Mouse (Mus musculus): Measurements from ENCODE around the gene Erp44.

Erp44 gene

GRCm38 (mm10) chr4:48279498-48280134 lies at the start of gene Erp44, which contains the start of gene Invs:
TSS of gene Erp44 (minus strand) at chr4:48279558.
TSS of gene Invs (plus strand) at chr4:48279760.
- peak; percentile 99 for DNase-seq (ENCODE audit: low read depth, low spot score)

DNA sequence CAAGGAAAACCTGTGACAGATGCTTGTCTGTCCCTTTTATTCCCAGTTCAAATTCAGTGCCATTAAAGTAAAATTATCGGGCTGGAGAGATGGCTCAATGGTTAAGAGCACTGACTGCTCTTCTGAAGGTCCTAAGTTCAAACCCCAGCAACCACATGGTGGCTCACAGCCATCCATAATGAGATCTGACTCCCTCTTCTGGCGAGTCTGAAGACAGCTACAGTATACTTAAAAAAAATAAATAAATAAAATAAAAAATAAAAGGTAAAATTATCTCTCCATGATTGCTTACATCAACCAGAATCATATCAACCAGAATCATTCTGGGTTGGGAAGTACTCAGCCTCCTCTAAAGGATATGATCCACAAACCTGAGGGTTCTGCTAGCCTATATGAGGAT lies 48.7 kb upstream of the Erp44 start:
- DNase-seq (ENCODE audit: low read depth, low spot score) = no peak

GRCm38 (mm10) chr4:48327192-48327591 lies 47.8 kb upstream of the Erp44 start:
- DNase-seq (ENCODE audit: low read depth, low spot score) = peak; percentile 36

DNA sequence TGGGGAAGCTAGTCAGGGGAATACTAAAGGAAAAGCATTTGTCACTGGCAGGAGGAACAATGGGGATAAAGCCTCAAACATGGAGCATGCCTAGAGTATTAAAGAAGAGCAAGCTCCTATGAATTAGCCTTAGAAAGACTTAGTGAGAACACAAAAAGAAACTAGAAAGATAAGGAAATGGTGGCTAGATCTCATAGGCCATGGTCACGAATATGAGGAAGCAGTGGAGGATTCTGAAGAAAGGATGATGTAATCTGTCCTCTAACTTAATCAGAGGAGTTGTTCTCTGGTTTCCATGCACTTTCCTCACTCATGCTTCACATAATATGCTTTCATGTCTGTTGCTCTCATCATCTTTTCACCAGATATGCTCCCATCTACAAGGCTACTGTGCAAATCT lies 42.7 kb upstream of the Erp44 start:
- DNase-seq (ENCODE audit: low read depth, low spot score) = no peak

GRCm38 (mm10) chr4:48321276-48321675 lies 41.9 kb upstream of the Erp44 start:
- no peak for DNase-seq (ENCODE audit: low read depth, low spot score)

- DNase-seq (ENCODE audit: low read depth, low spot score) = no peak
Observed at GRCm38 (mm10) chr4:48316036-48316435, 36.7 kb upstream of the Erp44 start.

GRCm38 (mm10) chr4:48314814-48315213 lies 35.5 kb upstream of the Erp44 start:
- no peak for DNase-seq (ENCODE audit: low read depth, low spot score)

DNA sequence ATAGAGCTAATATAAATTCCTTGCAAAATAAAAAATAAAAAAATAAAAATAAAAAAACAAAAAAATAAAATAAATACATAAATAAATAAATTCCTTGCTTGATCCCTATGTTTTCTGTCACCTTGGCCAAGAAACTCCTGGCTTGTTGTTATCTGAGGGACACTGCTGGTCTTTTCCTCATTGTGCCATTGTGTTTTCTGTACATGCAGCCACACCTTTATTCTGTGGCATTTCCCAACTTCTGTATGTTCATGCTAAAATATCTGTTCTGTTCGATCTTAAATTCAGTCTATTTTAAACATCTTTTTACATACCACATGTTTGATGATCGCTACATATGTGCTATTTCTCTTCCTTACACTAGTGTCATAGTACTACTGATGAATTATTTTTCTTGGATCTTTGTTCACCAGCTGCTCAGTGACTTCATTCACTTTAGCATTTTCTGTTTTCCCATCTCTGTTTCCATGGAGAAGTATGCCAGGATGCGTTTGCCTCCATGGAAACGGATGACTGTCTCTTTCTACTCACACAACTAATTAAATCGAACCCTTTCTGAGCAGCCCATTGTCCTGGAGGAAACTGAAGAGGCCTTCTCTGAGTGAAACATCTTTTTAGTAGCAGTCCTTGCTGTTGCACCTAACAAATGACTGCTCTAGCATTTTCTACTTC lies 7.9 kb upstream of the Erp44 start:
- DNase-seq (ENCODE audit: low read depth, low spot score) = peak; percentile 48

- DNase-seq (ENCODE audit: low read depth, low spot score) = no peak
Observed at GRCm38 (mm10) chr4:48281121-48281520, 1.8 kb upstream of the Erp44 start.

GRCm38 (mm10) chr4:48278757-48279497 lies 431 bp downstream of the Erp44 start:
- no peak for DNase-seq (ENCODE audit: low read depth, low spot score)

- no peak for DNase-seq (ENCODE audit: low read depth, low spot score)
Observed at GRCm38 (mm10) chr4:48277011-48277410, 2.3 kb downstream of the Erp44 start.

- no peak for DNase-seq (ENCODE audit: low read depth, low spot score)
Observed at GRCm38 (mm10) chr4:48275736-48276135, 3.6 kb downstream of the Erp44 start.

DNA sequence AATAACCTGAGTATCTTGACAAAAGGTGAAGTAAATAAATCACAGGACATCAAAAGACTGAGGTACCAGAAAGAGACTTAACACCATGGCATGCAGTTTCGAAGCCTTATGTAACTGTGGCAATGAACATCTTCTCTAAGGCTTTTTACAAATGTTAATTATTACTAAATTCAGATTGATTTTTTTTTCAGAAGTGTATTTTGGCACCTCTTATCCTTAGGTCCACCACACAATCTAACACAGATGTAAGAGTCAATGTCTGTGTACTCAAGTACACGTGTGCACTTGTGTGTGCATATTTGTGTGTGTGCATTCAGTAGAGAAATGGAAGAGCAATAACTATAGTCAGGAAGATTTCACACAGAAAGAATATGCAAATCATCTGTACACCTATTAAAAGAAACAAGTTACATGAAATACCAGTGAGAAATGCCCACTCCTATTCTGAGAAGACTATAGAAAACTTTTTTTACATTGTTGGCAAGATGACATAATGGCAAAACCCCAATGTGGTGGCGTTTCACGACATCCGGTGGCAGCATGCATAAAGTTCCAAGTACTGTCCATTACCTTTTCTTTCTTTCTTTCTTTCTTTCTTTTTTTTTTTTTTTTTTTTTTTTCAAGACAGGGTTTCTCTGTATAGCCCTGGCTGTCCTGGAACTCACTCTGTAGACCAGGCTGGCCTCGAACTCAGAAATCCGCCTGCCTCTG lies 6.1 kb downstream of the Erp44 start:
- no peak for DNase-seq (ENCODE audit: low read depth, low spot score)

DNA sequence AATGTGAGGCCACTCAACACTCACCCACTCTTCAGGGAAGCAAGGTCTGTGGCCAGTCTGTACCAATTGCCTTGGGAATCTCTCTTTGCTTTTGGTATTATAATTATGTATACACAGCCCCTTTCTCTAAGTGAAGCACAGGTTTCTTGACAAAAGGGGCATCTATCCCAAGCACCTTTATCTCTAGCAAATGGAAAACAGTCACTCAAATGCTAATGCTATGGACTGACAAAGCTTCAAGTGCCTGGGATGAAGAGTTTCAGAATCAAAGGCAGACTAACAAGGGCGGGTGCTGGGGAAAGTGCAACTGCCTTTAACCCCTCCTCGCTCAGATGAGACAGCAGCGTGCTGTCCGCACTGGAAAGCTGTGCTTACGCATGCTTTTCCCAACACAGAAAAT lies 7.5 kb downstream of the Erp44 start:
- DNase-seq (ENCODE audit: low read depth, low spot score) = no peak

DNA sequence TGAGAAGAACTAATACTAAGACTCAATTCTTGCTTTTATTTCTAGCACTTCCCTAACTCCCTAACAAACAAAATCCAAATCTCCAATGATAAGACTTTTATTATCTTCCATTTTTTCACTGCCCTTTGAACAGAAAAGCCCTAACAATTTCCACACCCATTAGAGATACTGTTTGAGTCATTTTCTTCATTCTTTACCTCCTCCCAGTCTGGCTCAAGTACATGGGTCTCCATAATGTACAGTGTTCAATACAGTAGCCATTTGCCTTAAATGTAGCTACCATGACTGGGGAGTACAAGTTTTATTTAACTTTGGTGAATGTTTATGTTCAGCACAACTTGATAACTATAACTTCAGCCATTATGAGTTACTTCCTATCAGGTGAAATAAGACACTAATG lies 8.8 kb downstream of the Erp44 start:
- DNase-seq (ENCODE audit: low read depth, low spot score) = no peak

GRCm38 (mm10) chr4:48268127-48268526 lies 11.2 kb downstream of the Erp44 start:
- DNase-seq (ENCODE audit: low read depth, low spot score) = no peak

- DNase-seq (ENCODE audit: low read depth, low spot score) = no peak
Observed at GRCm38 (mm10) chr4:48267683-48268082, 11.7 kb downstream of the Erp44 start.

DNA sequence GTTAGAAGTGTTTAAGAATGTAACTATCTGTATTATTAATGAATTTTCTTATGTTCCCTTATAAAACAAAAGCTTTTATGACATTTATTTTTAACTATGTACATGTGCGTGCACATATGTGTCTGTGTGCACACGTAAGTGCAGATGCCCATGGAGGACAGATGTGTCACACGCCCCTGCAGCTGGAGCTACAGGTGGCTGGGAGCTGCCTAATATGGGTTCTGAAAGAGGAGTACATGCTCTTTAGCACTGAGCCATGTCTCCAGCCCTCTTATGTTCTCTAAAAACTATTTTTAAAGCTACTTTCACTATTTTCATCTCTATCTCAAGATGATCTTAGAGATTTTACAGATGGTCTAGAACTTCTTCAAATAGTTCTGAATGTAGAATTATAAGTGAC lies 21.3 kb downstream of the Erp44 start:
- DNase-seq (ENCODE audit: low read depth, low spot score) = no peak

DNA sequence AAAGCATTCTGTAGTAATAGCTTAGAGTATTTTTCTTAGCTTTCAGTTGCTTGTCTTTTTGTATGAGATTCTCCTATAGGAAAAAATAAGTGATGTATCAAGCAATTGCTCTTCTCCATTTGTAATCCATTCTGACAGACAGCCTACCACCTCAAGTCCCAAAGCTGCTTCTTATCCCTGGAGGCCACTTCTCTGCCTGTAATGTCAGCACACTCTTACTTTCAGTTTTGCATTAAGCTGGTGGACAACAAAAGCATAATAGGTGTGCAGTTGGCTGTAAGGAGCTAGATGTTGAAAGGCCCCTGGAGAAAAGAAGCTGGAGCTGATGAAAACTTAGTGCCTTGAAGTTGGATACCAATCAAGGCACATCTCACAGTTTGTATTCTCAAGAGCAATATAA lies 26.1 kb downstream of the Erp44 start:
- no peak for DNase-seq (ENCODE audit: low read depth, low spot score)

DNA sequence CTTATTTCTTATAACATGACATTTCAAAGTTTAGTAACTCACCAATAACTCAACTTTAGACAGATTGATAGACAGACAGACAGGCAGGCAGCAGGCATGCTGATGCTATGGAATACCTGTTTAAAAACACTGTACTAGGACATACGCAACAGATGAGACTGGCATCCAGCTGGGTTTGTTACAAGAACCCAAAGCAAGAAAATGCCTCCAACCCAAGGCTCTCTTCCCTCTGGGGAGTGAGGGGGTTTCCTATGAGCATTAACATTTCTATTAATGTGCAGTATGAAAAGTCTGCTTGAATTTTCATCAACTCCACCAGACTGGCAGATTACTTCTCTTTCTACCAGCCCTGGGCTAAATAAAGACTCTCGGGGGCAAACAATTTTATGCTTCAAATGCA lies 35.1 kb downstream of the Erp44 start:
- no peak for DNase-seq (ENCODE audit: low read depth, low spot score)

GRCm38 (mm10) chr4:48243737-48244136 lies 35.6 kb downstream of the Erp44 start:
- DNase-seq (ENCODE audit: low read depth, low spot score) = no peak

GRCm38 (mm10) chr4:48242482-48242881 lies 36.9 kb downstream of the Erp44 start:
- DNase-seq (ENCODE audit: low read depth, low spot score) = no peak
